Mouse (Mus musculus) hindbrain, postnatal 0 days (tissue): Measurements from ENCODE around the gene Hist1h1e. TPM values are rescaled to one million over a fixed set of nuclear protein-coding genes. Genes with fewer than 3 reads are reported as not detected.

Experiments used
- ATAC-seq: fragments of 200-750 bp; cut with Nextera tagmentation; 2 replicates; pipeline ENCODE4 v1.8.0; 2017; ENCODE audit warnings: mild to moderate bottlenecking, moderate TSS enrichment, moderate library complexity
- DNase-seq: peaks from one replicate; pipeline ENCODE4 v3.0.0-alpha.2; 2015; ENCODE audit warnings: low spot score
- H3K27ac ChIP-seq: fragments of 300-500 bp; sonication (generic); 2 replicates; pipeline ENCODE4 v1.5.1; 2014; ENCODE audit warnings: mild to moderate bottlenecking
- H3K27me3 ChIP-seq: fragments of 300-500 bp; sonication (generic); 2 replicates; pipeline ENCODE4 v1.6.1; 2014; ENCODE audit warnings: low read length, mixed read lengths; ENCODE audit not compliant: insufficient read depth
- H3K36me3 ChIP-seq: fragments of 300-500 bp; sonication (generic); 2 replicates; pipeline ENCODE4 v1.6.1; 2014; ENCODE audit warnings: low read length, mixed read lengths; ENCODE audit not compliant: insufficient read depth
- H3K4me1 ChIP-seq: fragments of 300-500 bp; sonication (generic); 2 replicates; pipeline ENCODE4 v1.6.1; 2014; ENCODE audit warnings: antibody characterized with exemption, low read length, mixed read lengths; ENCODE audit not compliant: insufficient read depth
- H3K4me2 ChIP-seq: fragments of 300-500 bp; sonication (generic); 2 replicates; pipeline ENCODE4 v1.6.1; 2014; ENCODE audit warnings: low read depth, mild to moderate bottlenecking, low read length, moderate library complexity, mixed read lengths
- H3K4me3 ChIP-seq: fragments of 300-500 bp; sonication (generic); 2 replicates; pipeline ENCODE4 v1.5.1; 2014; ENCODE audit warnings: low read length
- H3K9ac ChIP-seq: fragments of 300-500 bp; sonication (generic); replicated peaks from 2 replicates; pipeline ENCODE4 v1.6.1; 2014; ENCODE audit warnings: mild to moderate bottlenecking, low read length, moderate library complexity, mixed read lengths
- H3K9me3 ChIP-seq: fragments of 300-500 bp; sonication (generic); 2 replicates; pipeline ENCODE4 v1.6.1; 2016; ENCODE audit warnings: low read length, mixed read lengths
- CTCF ChIP-seq: IDR thresholded peaks from 2 replicates; pipeline ENCODE4 v1.5.1; 2016; ENCODE audit warnings: antibody characterized with exemption, control low read depth, low read depth
- WGBS: fragments of 180-500 bp; shearing (Covaris S2); extraction: QIAGEN DNeasy Blood & Tissue Kit; methylation state at CpG from one replicate; pipeline ENCODE4 v1.1.7; 2014; 5-methylcytosine and 5-hydroxymethylcytosine counted together
- polyA plus RNA-seq: library from polyadenylated mRNA; unstranded; fragments of >200 nt; fragmentation: Nextera tagmentation; extraction: Ambion mirVana; gene quantifications from 2 replicates; pipeline ENCODE4 v1.2.1, GENCODE M21; 2015
- total RNA-seq: library from RNA; depleted of rRNA; stranded (reverse); fragments of >200 nt; gene quantifications from 2 replicates; pipeline ENCODE4 v1.2.3, GENCODE M21; 2014

The Hist1h1e gene
- total and polyA plus RNA-seq, 2 experiments from 2014 or later: 20.1 to 281 TPM

DNA sequence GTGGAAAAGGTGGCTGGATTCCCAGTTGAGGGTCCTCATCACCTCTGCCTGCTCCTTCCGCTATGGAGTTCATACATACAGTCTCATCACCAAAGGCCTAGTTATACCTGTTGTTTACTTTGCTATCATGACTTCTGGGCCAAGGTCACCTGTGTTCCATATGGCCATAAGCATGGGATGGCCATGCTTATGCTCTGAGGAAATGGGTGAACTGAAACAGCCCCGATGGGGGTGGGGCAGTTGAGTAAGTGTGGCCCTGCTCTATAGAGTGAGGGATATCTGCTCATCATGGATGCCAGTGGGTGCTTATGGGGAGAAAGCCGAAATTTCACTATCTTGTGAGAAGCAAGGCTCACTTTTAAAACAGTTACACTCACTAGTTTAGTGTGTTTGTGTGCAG, 17.3 kb downstream of the Hist1h1e start:
- no peak for TF ChIP-seq CTCF
- DNase-seq: no peak
- Histone ChIP-seq H3K4me3 (no peak overlapping the region), H3K4me2 (no peak overlapping the region), H3K4me1 (no peaks in the 10 kb centered on the region), H3K36me3 (no peaks in the 10 kb centered on the region), H3K27me3 (no peaks in the 10 kb centered on the region), H3K9ac (no peak overlapping the region), H3K27ac (no peak overlapping the region), H3K9me3 (no peaks in the 10 kb centered on the region)
- 91% methylated on average over 3 of the region's 3 CpGs for WGBS
- ATAC-seq: no peak

- Histone ChIP-seq H3K4me1 (no peaks in the 10 kb centered on the region), H3K9ac (no peak overlapping the region), H3K9me3 (no peaks in the 10 kb centered on the region), H3K27ac (no peak overlapping the region), H3K4me2 (no peak overlapping the region), H3K36me3 (no peaks in the 10 kb centered on the region), H3K27me3 (no peaks in the 10 kb centered on the region), H3K4me3 (no peak overlapping the region)
- no peak for DNase-seq
- WGBS: 93% methylated on average over 3 of the region's 3 CpGs
- ATAC-seq: no peak
- TF ChIP-seq CTCF: no peak
Observed at GRCm38 (mm10) chr13:23604452-23604851, 17.9 kb downstream of the Hist1h1e start.

- no peaks in the 10 kb centered on the region for H3K4me1 ChIP-seq
- H3K36me3 ChIP-seq: no peaks in the 10 kb centered on the region
- H3K27me3 ChIP-seq: no peaks in the 10 kb centered on the region
- no peak for TF ChIP-seq CTCF
- no peak overlapping the region for H3K9ac ChIP-seq
- 85% methylated on average over 7 of the region's 7 CpGs for WGBS
- no peak overlapping the region for H3K4me3 ChIP-seq
- no peak overlapping the region for H3K4me2 ChIP-seq
- ATAC-seq (no peak), DNase-seq (no peak)
- H3K27ac ChIP-seq: no peak overlapping the region
- no peaks in the 10 kb centered on the region for H3K9me3 ChIP-seq
Observed at GRCm38 (mm10) chr13:23603182-23603699, 19.1 kb downstream of the Hist1h1e start.

- 8% methylated on average over 9 of the region's 9 CpGs for WGBS
- Histone ChIP-seq H3K36me3 (no peaks in the 10 kb centered on the region), H3K4me1 (no peaks in the 10 kb centered on the region), H3K4me3 (no peak overlapping the region), H3K9ac (no peak overlapping the region), H3K4me2 (no peak overlapping the region), H3K27me3 (no peaks in the 10 kb centered on the region), H3K9me3 (no peaks in the 10 kb centered on the region), H3K27ac (no peak overlapping the region)
- DNase-seq (peak; percentile 84), ATAC-seq (no peak)
- peak; percentile 86 for TF ChIP-seq CTCF
Observed at GRCm38 (mm10) chr13:23597957-23598356, 24.4 kb downstream of the Hist1h1e start.

DNA sequence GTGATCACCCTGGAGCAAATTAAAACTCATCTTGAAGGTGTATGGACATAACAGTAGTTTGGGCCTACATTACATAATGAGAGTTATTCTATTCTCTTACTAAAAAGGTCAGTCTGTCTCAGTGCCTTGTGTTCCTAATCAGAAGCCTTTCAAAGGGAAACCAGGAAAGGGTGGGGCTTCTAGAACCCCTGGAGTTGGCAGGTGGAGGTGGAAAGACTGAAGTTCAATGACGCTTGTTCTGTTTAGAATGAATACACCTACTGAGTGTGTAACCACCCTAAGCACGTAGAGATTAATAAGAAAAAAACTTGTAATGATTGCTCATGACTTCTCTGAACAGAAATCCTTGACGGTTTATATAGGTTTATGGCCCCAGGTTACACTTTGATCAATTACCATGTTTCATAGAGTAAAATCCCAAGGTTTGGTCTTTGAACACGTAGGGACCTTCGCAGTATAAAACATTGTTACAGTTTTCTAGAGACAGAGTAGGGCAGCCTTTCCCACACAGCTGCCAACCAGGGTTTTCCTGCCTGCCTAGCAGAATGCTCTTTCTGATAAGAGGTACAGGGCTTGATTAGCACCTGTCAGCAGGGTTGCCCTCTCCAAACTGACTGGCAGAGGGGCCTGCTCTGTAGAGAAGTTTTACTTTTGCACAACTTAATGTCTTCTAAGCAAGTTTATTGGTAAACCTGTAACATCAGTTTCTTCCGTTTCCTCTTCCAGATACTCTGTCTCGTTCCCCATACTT, 26.6 kb downstream of the Hist1h1e start:
- Histone ChIP-seq H3K9me3 (no peaks in the 10 kb centered on the region), H3K36me3 (no peaks in the 10 kb centered on the region), H3K4me1 (no peaks in the 10 kb centered on the region), H3K9ac (no peak overlapping the region), H3K27me3 (no peaks in the 10 kb centered on the region), H3K4me3 (no peak overlapping the region), H3K4me2 (no peak overlapping the region), H3K27ac (no peak overlapping the region)
- no peak for ATAC-seq
- no peak for TF ChIP-seq CTCF
- no peak for DNase-seq
- WGBS: 87% methylated on average over 7 of the region's 7 CpGs

GRCm38 (mm10) chr13:23595185-23595584, 27.2 kb downstream of the Hist1h1e start:
- no peak for DNase-seq
- no peak for ATAC-seq
- H3K9me3 ChIP-seq: no peaks in the 10 kb centered on the region
- H3K27me3 ChIP-seq: no peaks in the 10 kb centered on the region
- no peaks in the 10 kb centered on the region for H3K4me1 ChIP-seq
- no peak overlapping the region for H3K4me2 ChIP-seq
- TF ChIP-seq CTCF: no peak
- H3K27ac ChIP-seq: no peak overlapping the region
- H3K9ac ChIP-seq: no peak overlapping the region
- H3K4me3 ChIP-seq: no peak overlapping the region
- 78% methylated on average over 2 of the region's 2 CpGs for WGBS
- no peaks in the 10 kb centered on the region for H3K36me3 ChIP-seq
